Mouse (Mus musculus) cortical plate, adult 2 months (tissue): ENCODE data around the gene Nceh1. TPM values are rescaled to one million over a fixed set of nuclear protein-coding genes. Genes with fewer than 3 reads are reported as not detected.

Source experiments
- H3K27ac ChIP-seq: fragments of 200-500 bp; 2 replicates; pipeline ENCODE4 v1.5.1; 2012; ENCODE audit warnings: low read length, control low read depth, inconsistent platforms; ENCODE audit not compliant: insufficient read depth
- H3K4me1 ChIP-seq: fragments of 200-500 bp; 2 replicates; pipeline ENCODE4 v1.6.1; 2011; ENCODE audit warnings: low read length; ENCODE audit not compliant: control insufficient read depth, insufficient read depth
- H3K4me3 ChIP-seq: fragments of 200-500 bp; 2 replicates; pipeline ENCODE4 v1.5.1; 2011; ENCODE audit warnings: mild to moderate bottlenecking, low read length, control low read depth; ENCODE audit not compliant: insufficient read depth
- CTCF ChIP-seq: fragments of 200-500 bp; IDR thresholded peaks from 2 replicates; pipeline ENCODE4 v1.5.1; 2011; ENCODE audit warnings: mild to moderate bottlenecking, control low read depth, low read length; ENCODE audit not compliant: insufficient read depth; ENCODE audit errors: extremely low read depth
- POLR2A ChIP-seq: fragments of 200-500 bp; IDR thresholded peaks from 2 replicates; pipeline ENCODE4 v1.6.1; 2011; ENCODE audit warnings: mild to moderate bottlenecking, low read length, control low read depth; ENCODE audit not compliant: insufficient read depth; ENCODE audit errors: extremely low read depth
- polyA plus RNA-seq: library from polyadenylated mRNA; depleted of rRNA; stranded (reverse); fragments of >200 nt; gene quantifications from 2 replicates; pipeline ENCODE4 v1.2.3, GENCODE M21; 2012

Nceh1 gene
- polyA plus RNA-seq, 1 experiment: 62.1 TPM

GRCm38 (mm10) chr3:27189320-27190261 lies 6.8 kb downstream of the Nceh1 start:
- TF ChIP-seq POLR2A (no peak), CTCF (no peak)
- peaks cover 13% of the 10 kb centered on the region for H3K4me1 ChIP-seq
- no peak overlapping the region for H3K4me3 ChIP-seq
- H3K27ac ChIP-seq: no peak overlapping the region

DNA sequence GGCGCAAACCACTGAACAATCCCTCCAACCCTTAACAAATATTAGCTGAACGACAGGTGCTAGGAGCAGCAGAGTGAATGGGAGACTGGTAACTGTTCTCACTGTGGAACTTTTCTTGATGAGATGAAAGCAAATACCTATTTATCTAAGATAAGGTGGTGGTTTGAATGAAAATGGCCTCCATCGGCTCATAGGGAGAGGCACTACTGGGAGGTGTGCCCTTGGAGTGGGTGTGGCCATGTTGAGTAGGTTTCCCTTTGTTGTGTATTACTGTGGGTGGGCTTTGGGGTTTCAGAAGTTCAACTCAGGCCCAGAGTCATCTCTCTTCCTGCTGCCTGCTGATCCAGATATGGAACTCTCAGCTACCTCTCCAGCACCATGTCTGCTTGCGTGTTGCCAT lies 8.1 kb downstream of the Nceh1 start:
- Histone ChIP-seq H3K4me3 (no peak overlapping the region), H3K27ac (no peak overlapping the region), H3K4me1 (peaks cover 9% of the 10 kb centered on the region; the same call in 1 of the 2 replicates)
- no peak for TF ChIP-seq CTCF
- no peak for TF ChIP-seq POLR2A

GRCm38 (mm10) chr3:27191856-27192255 lies 9.1 kb downstream of the Nceh1 start:
- H3K4me3 ChIP-seq: no peak overlapping the region
- TF ChIP-seq POLR2A (no peak), CTCF (no peak)
- H3K4me1 ChIP-seq: peaks cover 9% of the 10 kb centered on the region; the same call in 1 of the 2 replicates

GRCm38 (mm10) chr3:27193844-27194317 lies 11.1 kb downstream of the Nceh1 start:
- no peak overlapping the region for H3K4me3 ChIP-seq
- H3K27ac ChIP-seq: no peak overlapping the region
- peaks cover 9% of the 10 kb centered on the region; the same call in 1 of the 2 replicates for H3K4me1 ChIP-seq
- TF ChIP-seq CTCF: no peak
- no peak for TF ChIP-seq POLR2A

More at GRCm38 (mm10) chr3:27191856-27192255, 9.1 kb downstream of the Nceh1 start:
- no peak overlapping the region for H3K27ac ChIP-seq

DNA sequence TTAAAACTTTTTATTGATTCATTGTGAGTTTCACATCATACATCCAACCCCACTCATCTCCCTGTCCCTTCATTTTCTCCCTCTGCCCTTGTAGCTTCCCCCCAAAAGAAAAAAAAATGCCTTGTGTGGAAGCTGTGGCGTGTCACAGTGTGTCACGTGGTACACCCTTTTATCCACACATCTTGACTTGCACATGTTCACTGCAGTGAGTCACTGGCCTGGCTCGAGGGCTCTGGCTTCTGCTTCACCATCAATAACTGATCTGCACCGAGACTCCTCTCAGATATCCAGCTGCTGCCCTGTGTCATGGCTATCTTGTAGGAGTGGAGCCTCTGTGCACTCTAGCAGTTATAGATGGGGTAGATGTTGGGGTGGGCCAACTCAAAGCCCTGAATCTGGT lies 12.4 kb downstream of the Nceh1 start:
- H3K4me1 ChIP-seq: peaks cover 4% of the 10 kb centered on the region; the same call in 1 of the 2 replicates
- H3K27ac ChIP-seq: no peak overlapping the region
- TF ChIP-seq POLR2A (no peak), CTCF (no peak)
- H3K4me3 ChIP-seq: no peak overlapping the region

- Histone ChIP-seq H3K27ac (no peak overlapping the region), H3K4me3 (no peak overlapping the region), H3K4me1 (peaks cover 3% of the 10 kb centered on the region; the same call in 1 of the 2 replicates)
- TF ChIP-seq POLR2A: no peak
- no peak for TF ChIP-seq CTCF
Measured at GRCm38 (mm10) chr3:27195573-27196227, 12.9 kb downstream of the Nceh1 start.

GRCm38 (mm10) chr3:27196529-27196928 lies 13.8 kb downstream of the Nceh1 start:
- TF ChIP-seq POLR2A (no peak), CTCF (no peak)
- no peak overlapping the region for H3K27ac ChIP-seq

DNA sequence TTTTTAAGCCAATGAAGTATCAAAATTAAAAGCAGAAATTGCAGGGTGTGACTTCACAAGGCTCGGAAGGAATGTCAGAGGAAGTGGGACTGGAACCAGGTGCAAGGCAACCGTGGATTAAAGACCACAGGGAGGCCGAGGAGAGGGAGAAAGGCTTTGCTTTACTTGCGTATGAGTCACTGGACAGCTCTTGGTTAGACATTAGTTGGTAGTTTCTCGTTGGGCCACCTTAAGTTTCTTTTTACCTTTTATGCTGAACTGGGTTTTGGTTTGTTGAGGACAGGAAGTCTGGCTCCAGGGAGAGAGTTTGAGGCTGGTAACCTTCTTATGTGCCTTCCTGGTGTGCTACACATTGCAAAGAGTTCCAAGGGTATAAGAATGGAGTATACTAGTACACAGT lies 15.1 kb downstream of the Nceh1 start:
- H3K27ac ChIP-seq: no peak overlapping the region
- no peak overlapping the region for H3K4me3 ChIP-seq
- peaks cover 3% of the 10 kb centered on the region; the same call in 1 of the 2 replicates for H3K4me1 ChIP-seq
- TF ChIP-seq CTCF: no peak
- TF ChIP-seq POLR2A: no peak

More at GRCm38 (mm10) chr3:27196529-27196928, 13.8 kb downstream of the Nceh1 start:
- no peak overlapping the region for H3K4me3 ChIP-seq
- H3K4me1 ChIP-seq: peaks cover 3% of the 10 kb centered on the region; the same call in 1 of the 2 replicates

DNA sequence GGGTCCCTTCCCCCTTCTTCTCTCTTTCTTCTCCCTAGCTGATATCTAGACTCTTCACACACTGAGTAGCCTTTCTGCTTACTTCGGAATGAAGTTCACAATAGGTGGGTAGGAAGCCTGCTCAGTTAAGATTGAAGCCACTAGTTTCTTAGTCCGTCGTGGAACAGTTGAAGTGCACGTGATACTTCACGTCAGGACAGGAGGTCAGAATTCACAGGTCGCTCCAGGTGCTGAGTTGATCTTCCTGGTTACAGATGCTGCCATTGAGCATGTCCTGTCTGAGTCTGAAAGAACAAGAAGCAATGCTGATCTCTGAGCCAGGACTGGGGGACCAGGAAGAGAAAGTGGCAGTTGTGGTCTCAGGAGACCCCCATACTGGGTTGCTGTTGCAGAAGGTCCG lies 16.4 kb downstream of the Nceh1 start:
- H3K27ac ChIP-seq: no peak overlapping the region
- H3K4me1 ChIP-seq: 0 out of 2 replicates have a peak, but pooled peaks cover 1% of the 10 kb centered on the region
- no peak for TF ChIP-seq POLR2A
- no peak for TF ChIP-seq CTCF
- H3K4me3 ChIP-seq: no peak overlapping the region
